Mouse (Mus musculus) lung, postnatal 36 days (tissue): Measurements from ENCODE around the gene Metrn.
A peak's percentile ranks its signal among the peaks of the same experiment; 100 is the strongest.
"Not testable (repeated sequence)": the region's sequence is repeated elsewhere in the genome, so short reads cannot be mapped to it uniquely, and the experiment has no call there.

Experiments
- DNase-seq: peaks from one replicate; pipeline ENCODE4 v3.0.0; 2022; ENCODE audit warnings: mixed read lengths

The Metrn gene

DNA sequence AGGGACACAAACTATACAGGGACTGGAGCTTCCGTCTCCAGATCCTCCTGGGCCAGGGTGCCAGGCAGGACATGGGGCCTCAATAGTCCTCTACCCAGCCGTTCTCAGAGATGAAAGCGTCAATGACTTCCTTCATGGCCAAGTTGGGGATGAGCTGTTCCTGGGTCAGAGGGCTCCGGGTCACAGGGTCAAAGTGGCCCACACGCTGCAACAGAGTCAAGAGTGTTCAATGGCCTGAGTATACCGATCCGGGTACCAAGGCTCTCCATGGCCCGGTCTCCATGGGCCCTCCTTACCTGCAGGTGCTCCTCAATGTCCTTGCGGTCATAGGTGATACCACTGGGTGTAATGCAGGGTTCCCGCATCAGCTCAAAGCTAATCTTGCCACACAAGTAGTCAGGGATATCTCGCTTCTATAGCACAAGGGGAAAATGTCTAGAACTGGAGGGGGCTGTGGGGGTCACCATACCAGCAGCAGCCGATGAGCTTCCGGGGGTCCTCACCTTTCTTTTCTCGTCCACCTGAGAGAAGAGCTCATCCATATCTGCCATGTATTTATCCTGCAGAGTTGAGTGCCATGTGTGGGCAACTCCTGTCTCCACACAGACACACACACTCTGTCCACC, 34.0 kb upstream of the Metrn start:
- no peak for DNase-seq

DNA sequence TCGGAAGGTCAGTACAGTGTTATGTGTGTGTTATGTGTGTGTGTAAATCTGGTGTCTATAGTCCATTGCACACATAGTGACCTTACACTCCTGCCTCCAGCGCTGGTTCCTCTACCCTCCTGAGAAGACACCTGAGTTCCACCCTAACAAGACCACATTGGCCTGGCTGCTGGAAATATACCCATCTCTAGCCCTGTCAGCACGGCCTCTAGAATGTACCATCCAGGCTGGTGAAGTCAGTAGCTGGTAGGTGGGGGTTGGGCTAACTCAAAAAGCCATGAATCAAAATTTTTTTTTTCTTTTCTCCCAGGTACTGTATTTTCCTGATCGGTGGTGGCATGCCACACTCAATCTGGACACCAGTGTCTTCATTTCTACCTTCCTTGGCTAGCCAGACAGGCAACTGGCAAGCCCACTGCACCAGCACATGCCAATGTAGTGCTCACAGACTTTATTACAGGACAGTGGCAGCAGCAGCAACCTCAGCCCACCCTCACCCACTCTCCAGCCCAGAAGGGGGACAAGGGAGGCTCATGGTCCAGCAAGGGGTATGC, 33.3 kb upstream of the Metrn start:
- no peak for DNase-seq

DNA sequence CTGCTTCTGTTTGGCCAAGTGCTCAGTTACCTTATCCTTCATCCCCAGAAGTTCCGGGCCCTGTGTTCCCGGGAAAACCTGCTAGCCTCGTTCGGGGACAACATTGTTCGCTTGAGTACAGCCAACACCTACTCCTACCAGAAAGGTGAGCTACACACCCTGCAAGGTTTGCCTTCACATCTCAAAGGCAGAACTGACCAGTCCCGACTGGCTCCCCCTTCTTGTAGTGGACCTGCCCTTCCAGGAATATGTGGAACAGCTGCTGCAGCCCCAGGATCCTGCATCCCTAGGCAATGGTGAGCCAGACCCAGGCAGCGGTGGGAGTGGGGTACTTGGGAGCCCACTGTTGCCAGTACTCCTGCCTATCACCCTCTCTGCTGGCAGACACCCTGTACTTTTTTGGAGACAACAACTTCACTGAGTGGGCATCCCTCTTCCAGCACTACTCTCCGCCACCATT, 32.7 kb upstream of the Metrn start:
- DNase-seq: no peak

DNA sequence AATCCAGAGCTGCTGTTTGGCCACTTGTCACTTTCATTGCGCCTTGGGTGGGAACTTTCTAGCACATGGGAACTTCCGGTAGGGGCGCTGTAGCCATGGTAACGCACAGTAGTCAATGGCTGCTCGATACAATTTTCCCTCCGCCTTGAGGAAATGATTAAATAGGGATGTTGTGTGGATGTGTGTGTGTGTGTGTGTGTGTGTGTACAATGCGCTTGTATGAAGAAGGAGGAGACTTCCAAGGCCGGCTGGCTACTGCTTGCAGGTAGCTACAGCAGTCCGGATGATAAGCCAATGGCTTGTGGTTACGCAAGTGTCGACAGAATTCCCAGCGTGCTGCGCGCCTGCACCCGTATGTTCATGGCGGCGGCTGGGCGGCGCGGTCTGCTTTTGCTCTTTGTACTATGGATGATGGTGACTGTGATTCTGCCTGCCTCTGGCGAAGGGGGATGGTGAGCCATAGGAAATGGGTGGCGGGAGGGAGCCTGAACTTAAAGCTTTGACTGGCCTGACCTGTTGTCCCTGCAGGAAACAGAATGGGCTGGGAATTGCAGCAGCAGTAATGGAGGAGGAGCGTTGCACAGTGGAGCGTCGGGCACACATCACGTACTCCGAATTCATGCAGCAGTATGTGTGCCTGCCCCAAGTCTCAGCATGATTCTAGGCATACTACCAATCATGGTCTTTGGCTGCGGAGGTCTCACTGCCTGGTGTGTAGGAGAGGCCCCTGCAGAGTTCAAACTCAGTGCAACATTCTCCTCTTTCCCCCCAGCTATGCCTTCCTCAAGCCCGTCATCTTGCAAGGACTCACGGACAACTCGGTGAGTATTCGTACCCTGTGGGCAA, 32.0 kb upstream of the Metrn start, which contains the start of gene Jmjd8:
Gene Jmjd8 (plus strand): TSS at position 156 of the 846 bp plus-strand sequence.
- peak; percentile 83 for DNase-seq

DNA sequence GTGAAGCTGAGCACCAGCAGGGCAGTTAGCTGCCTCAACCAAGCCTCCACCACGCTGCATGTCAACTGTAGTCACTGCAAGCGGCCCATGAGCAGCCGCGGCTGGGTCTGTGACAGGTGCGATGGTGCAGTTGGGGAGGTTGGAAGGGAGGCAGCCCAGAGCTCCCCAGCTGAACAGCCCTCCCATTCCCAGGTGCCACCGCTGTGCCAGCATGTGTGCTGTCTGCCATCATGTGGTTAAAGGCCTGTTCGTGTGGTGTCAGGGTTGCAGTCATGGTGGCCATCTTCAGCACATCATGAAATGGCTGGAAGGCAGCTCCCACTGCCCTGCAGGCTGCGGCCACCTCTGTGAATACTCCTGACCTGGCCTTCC, 31.3 kb upstream of the Metrn start:
- no peak for DNase-seq

DNA sequence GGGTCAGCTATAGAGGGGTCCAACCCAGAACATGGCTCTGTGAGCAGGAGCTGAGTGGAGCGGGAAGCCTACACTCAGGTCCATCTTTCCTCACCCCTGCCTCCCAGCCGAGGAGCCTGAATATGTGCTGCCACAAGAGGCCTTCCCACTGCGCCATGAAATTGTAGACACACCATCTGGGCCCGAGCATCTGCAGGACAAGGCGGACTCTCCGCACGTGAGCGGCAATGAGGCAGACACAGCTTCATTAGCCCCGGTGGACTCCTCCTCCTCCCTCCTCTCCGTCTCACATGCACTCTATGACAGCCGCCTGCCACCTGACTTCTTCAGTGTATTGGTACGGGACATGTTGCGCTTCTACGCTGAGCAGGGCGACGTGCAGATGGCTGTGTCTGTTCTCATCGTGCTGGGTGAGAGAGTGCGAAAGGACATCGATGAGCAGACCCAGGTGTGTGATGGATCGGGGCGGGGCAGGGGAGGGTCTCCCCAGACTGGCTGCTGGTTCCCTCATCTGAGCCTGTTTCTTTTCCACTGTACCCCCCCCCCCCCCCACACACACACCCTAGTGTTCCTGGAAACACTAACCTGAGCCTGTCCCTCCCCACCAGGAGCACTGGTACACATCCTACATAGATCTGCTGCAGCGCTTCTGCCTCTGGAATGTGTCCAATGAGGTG, 30.7 kb upstream of the Metrn start:
- no peak for DNase-seq

DNA sequence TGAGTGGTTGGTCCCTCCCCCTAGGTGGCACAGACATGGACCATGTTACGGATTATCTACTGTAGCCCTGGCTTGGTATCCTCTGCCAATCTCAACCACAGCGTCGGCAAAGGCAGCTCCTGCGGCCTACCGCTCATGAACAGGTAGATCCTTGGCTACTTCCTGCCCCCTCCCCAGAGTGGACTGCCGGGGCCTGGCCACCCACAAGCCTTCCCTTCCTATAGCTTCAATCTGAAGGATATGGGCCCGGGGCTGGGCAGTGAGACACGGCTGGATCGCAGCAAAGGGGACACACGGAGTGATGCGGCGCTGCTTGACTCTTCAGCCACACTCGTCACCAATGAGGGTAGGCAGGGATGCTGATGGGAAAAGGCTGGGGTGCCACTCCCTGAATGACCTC, 30.1 kb upstream of the Metrn start:
- DNase-seq: no peak

DNA sequence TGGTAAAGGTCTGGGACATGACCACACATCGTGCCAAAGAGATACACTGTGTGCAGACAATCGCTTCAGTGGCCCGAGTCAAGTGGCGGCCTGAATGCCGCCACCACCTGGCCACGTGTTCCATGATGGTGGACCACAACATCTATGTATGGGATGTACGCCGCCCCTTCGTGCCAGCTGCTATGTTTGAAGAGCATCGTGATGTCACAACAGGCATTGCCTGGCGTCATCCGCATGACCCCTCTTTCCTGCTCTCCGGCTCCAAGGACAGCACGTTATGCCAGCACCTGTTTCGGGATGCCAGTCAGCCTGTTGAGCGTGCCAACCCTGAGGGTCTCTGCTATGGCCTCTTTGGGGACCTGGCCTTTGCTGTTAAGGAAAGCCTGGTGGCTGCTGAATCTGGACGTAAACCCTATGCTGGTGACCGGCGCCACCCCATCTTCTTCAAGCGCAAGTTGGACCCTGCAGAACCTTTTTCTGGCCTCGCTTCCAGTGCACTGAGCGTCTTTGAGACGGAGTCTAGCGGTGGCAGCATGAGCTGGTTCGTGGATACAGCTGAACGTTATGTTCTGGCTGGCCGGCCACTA, 29.1 kb upstream of the Metrn start:
- no peak for DNase-seq

DNA sequence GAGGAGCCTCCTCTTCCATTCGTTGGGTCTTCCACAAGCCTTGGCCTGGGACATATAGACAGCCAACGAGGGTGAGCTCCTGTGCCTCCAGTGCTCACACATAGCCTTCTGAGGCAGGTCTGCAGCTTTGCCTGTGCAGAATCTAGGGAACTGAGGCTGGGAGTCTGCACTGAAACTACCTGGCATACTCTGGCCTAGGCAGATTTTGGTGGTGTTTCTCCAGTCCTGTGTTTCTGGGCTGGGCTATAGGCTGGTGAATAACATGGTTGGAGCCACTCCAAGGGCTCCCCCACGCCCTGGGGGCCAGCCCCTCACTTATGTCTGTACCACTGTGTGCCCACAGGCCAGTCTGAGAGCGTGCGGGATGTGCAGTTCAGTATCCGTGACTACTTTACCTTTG, 28.4 kb upstream of the Metrn start:
- no peak for DNase-seq

DNA sequence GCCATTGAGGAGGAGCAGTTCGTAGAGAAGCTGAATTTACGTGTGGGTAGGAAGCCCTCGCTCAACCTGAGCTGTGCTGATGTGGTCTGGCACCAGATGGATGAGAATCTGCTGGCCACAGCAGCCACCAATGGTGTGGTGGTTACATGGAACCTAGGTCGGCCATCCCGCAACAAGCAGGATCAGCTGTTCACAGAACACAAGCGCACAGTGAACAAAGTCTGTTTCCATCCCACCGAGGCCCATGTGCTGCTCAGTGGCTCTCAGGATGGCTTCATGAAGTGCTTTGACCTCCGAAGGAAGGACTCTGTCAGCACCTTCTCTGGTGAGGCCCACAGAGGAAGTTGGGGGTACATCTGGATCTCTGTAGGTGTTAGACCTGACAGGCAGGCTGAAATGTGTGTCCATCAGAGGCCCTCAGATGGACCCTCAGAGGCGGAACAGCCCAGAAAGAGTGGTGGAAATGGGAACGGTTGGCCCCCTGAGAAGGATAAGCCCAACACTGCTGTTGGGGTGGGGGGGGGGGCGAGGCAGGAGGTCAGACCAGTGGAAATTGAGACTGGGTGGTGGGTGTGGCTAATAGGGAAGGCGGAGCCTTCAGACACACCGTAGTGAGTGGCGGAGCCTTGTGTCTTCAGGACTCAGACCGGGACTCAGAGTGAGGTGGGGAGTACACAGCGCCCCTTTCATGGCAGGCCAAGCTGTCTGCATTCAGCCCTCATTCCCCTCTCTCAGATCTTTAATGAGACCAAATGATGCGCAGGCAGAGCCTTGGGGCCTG, 27.6 kb upstream of the Metrn start:
- no peak for DNase-seq

DNA sequence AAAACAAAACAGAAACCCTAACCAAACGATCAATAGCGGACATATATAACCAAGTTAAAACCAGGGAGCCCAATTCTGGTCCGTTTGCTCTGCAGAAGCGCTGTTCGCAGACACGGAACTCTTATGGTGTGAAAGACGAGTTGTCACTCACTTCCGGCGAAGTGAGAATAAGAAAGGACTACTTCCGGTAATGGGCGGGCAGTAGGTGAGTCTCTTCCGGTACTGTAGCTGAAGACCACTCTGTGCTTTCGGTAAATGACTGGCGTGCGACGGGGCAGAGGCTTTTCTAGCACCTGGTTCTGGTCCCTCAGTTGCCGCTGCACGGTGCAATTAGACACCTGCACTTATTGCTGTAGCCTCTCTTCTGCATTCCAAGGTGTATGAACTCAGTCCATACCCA, 26.5 kb upstream of the Metrn start, which contains the start of gene Wdr24:
Gene Wdr24 (plus strand): TSS at position 176 of the 400 bp plus-strand sequence.
- DNase-seq: peak; percentile 89

DNA sequence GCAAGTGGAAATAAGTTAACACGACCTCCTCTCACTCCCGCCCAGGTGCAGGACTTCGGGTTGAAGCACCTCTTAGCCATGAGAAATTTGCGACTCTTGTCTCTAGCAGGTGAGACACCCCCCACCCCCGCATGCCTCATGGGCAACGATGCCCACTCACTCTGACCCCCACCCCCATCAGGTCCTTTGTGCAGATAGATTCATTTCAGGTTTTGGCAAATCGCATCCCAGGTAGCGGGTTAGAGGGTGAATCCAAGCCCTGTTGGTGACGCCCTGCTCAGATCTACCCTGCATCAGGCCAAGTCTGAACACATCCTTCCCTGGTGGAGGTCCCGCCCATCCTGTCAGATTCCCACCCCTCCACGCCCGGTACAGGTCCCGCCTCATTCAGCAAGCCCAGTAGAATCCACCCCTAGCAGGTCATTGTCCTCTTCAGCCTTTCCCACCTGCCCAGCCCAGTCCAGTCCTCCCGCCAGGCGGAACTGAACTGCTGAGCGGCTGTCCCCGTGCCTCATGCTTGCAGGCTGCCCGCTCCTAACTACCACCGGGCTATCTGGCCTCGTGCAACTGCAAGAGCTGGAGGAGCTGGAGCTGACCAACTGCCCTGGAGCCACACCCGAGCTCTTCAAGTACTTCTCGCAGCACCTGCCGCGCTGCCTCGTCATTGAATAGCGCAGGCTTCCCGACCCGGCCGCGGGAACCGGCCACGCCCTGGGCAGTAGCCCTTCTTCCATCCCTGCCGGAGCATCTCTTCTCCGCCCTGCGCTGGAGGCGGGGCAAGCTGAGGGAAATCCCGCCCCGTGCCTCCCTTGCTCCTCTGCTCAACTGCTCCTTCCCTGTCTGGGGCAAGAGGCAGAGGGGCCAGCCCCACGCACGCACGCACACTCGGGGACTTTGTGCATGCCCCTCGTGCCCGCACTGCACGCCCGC, 22.2 kb upstream of the Metrn start:
- DNase-seq: no peak

DNA sequence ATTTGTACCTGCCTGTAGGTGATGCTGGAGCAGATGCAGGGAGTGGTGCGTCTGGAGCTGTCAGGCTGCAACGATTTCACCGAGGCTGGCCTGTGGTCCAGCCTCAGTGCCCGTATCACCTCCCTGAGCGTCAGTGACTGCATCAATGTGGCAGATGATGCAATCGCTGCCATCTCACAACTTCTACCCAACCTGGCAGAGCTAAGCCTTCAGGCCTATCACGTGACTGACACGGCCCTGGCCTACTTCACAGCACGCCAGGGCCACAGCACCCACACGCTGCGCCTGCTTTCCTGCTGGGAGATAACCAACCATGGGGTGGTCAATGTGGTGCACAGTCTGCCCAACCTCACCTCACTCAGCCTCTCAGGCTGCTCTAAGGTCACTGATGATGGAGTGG, 20.7 kb upstream of the Metrn start:
- DNase-seq: no peak

DNA sequence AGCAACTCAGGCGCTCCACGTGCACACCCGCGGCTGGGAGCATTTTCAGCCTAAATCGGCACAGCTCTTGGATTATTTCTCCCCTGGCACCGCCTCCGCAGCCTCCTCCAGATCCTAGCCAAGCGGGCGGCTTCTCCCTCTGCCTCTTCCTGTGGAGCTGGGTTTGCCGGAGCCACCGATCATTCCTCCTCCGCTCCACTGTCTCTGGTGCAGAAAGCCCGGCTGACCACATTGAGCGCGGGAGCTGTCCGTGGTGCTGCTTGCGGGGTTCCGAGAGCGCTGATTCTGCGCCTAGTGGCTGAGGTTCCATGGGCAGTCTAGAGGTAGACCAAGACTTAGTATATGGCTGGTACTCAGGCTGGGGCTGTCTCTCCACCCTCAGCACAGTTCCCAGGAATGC, 16.5 kb upstream of the Metrn start:
- DNase-seq: peak; percentile 86

DNA sequence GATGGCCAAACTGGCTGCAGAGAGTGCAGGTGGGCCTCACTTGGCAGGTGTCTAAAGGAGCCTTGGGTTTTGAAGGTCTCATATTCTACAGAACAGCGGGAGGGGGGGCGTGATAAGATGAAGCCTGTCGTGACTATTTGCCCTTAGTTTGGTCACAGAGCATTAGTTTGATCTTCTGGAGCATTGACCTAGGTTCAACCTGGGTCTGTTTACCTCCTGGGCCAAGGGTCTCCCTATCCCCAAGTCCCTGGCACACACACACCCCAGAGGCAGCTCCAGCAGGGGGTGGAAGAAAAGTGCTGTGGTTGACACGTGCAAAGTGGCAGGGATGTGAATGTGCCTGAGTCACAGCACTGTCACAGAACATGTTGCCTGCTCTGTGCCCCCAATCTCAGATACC, 14.0 kb upstream of the Metrn start:
- no peak for DNase-seq

DNA sequence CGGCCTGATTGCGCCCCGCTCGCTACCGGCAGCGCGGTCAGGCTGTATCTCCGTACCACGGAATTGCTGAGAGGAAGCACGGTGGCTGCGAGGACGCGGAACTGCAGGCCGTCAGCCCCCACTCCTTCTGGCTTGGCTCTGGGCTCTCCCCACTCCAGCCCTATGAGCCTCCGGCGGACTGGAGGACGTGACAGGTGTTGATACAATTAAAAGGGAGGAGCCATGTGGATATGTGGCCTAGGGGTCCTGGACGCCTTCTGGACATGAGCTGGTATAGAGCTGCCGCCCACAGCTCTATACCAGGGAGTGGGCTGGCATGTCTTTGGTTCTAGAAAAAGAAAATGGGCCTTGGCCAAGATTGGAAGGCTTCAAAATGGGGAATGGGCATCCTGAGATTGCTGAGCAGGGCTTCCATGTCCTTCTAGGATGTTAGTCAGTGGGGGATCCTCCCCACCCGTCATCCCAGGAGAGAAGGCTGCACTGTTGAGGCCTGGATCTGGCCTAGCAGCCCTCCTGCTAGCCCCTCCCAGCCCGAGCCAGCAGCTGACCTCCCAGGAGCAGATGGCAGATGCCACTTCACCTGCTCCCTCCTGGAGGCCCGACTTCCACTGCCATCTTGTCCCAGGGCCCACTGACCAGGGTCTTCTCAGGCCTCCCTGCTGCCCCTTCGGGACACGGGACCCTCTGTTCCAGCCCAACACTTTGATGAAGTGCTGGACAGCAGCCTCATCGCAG, 12.8 kb upstream of the Metrn start:
- no peak for DNase-seq

DNA sequence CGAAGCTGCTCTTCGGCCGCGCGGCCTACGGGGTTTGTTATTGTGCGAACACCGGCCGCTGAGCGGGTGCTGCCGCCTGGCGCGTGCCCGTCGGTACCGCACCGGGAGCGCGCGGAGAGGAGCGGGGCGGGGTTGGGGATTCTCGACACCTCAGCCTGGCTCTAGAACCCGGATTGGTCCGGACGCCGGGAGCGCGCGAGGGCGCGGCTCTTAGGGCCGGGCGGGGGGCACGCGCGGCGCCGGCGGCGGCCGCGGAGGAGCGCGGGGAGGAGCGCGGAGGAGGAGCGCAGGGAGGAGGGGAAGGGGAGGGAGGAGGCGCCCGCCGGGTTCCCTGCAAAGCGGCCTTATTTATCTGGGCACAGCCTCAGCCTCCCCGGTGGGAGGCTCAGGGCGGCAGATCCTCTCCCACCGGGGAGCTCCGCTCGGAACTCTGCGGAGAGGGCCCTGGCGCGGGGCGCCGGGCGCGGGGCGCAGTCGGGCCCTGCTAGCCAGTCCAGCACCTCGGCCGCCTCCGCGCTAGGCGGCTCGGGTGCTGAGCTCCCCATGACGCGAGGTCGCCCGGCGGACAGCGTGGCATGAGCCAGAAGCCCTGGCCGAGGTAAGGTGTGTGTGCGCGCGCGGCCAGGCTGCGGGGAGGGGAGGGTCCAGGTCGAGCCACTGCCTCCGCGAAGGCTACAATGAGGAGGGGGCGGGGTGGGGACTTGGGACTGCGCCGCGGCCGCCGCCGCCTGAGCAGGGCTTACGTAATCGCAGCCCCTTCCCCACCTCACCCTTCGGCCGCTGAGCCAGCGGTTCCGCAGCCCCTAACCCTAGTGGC, 12.1 kb upstream of the Metrn start, which contains the start of gene Fbxl16:
Gene Fbxl16 (plus strand): TSS at position 297 of the 817 bp plus-strand sequence.
- peak; percentile 65 for DNase-seq

DNA sequence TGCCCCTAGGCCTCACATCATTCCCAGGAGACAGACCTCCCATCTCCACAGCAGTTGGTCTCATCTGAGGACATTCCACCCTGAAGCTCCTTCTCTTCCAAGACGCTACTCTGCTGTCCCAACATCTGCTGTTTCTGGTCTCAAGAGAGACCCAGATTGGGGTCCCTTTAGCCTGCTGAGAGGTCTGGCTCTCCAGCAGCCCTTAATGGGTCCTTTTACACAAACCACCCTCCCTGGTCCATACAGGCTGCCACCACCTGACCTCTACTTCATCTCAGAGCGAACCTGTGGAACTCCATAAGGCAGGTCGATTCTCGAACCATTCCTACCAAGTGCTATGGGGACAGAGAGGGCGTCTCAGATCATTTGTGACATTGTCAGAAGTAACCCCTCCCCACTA, 11.1 kb upstream of the Metrn start:
- DNase-seq: no peak

DNA sequence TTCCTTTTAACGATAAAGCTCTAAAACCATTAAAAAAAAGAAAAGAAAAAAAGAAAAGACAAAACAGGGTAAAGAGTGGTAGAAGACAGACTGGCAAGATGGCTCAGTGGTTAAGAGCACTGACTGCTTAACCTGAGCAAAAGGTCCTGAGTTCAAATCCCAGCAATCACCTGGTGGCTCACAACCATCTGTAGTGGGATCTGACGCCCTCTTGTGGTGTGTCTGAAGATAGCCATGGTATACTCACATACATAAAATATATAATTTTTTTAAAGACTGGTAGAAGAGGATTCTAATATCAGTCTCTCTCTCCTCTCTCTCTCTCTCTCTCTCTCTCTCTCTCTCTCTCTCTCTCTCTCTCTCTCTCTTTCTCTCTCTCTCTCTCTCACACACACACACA, 10.5 kb upstream of the Metrn start:
- DNase-seq: not testable (repeated sequence)
